Mouse (Mus musculus) lung, postnatal 0 days (tissue): ENCODE data around the gene Hadh. TPM values are rescaled to one million over a fixed set of nuclear protein-coding genes. Genes with fewer than 3 reads are reported as not detected.

Experiments
- ATAC-seq: fragments of 200-750 bp; cut with Nextera tagmentation; 2 replicates; pipeline ENCODE4 v1.8.0; 2017; ENCODE audit warnings: moderate library complexity
- DNase-seq: peaks from one replicate; pipeline ENCODE4 v3.0.0-alpha.2; 2016; ENCODE audit warnings: low spot score
- H3K27ac ChIP-seq: fragments of 300-500 bp; sonication (generic); 2 replicates; pipeline ENCODE4 v1.5.1; 2014; ENCODE audit warnings: antibody characterized with exemption, mild to moderate bottlenecking, low read length, mixed read lengths
- H3K27me3 ChIP-seq: fragments of 300-500 bp; sonication (generic); replicated peaks from 2 replicates; pipeline ENCODE4 v1.6.1; 2014; ENCODE audit warnings: low read length, mixed read lengths; ENCODE audit not compliant: insufficient read depth
- H3K36me3 ChIP-seq: fragments of 300-500 bp; sonication (generic); 2 replicates; pipeline ENCODE4 v1.6.1; 2014; ENCODE audit warnings: low read length, mixed read lengths; ENCODE audit not compliant: insufficient read depth
- H3K4me1 ChIP-seq: fragments of 300-500 bp; sonication (generic); 2 replicates; pipeline ENCODE4 v1.6.1; 2014; ENCODE audit warnings: antibody characterized with exemption, low read depth, low read length, mixed read lengths; ENCODE audit not compliant: insufficient read depth
- H3K4me2 ChIP-seq: fragments of 300-500 bp; sonication (generic); replicated peaks from 2 replicates; pipeline ENCODE4 v1.6.1; 2014; ENCODE audit warnings: low read depth, mild to moderate bottlenecking, low read length, moderate library complexity, mixed read lengths
- H3K4me3 ChIP-seq: fragments of 300-500 bp; sonication (generic); 2 replicates; pipeline ENCODE4 v1.5.1; 2014; ENCODE audit warnings: low read depth, low read length
- H3K9ac ChIP-seq: fragments of 300-500 bp; sonication (generic); replicated peaks from 2 replicates; pipeline ENCODE4 v1.6.1; 2014; ENCODE audit warnings: low read depth, mild to moderate bottlenecking
- H3K9me3 ChIP-seq: fragments of 300-500 bp; sonication (generic); 2 replicates; pipeline ENCODE4 v1.6.1; 2016; ENCODE audit warnings: low read length, mixed read lengths
- CTCF ChIP-seq: IDR thresholded peaks from 2 replicates; pipeline ENCODE4 v1.5.1; 2016; ENCODE audit warnings: antibody characterized with exemption, mild to moderate bottlenecking
- EP300 ChIP-seq: IDR thresholded peaks from 2 replicates; pipeline ENCODE4 v1.6.1; 2016; ENCODE audit warnings: antibody characterized with exemption, mild to moderate bottlenecking, control low read depth
- WGBS: fragments of 180-500 bp; shearing (Covaris S2); extraction: QIAGEN DNeasy Blood & Tissue Kit; methylation state at CpG from one replicate; pipeline ENCODE4 v1.1.7; 2014; 5-methylcytosine and 5-hydroxymethylcytosine counted together
- polyA plus RNA-seq: library from polyadenylated mRNA; unstranded; fragments of >200 nt; fragmentation: Nextera tagmentation; extraction: Ambion mirVana; gene quantifications from 2 replicates; pipeline ENCODE4 v1.2.1, GENCODE M21; 2015

Gene Hadh
- polyA plus RNA-seq, 1 experiment from 2014 or later: 119 TPM

- Histone ChIP-seq H3K36me3 (no peaks in the 10 kb centered on the region), H3K27ac (no peak overlapping the region), H3K9me3 (no peaks in the 10 kb centered on the region), H3K4me2 (no peak overlapping the region), H3K4me3 (no peak overlapping the region), H3K4me1 (no peaks in the 10 kb centered on the region), H3K9ac (no peak overlapping the region), H3K27me3 (no peaks in the 10 kb centered on the region)
- no peak for DNase-seq
- ATAC-seq: no peak
- 80% methylated on average over 3 of the region's 3 CpGs for WGBS
- TF ChIP-seq EP300 (no peak), CTCF (no peak)
These were observed 72.9 kb downstream of the Hadh start for GRCm38 (mm10) chr3:131198991-131199390.

GRCm38 (mm10) chr3:131196507-131197019, 75.3 kb downstream of the Hadh start:
- Histone ChIP-seq H3K4me1 (no peaks in the 10 kb centered on the region), H3K9ac (no peak overlapping the region), H3K4me2 (no peak overlapping the region), H3K4me3 (no peak overlapping the region), H3K36me3 (no peaks in the 10 kb centered on the region), H3K27me3 (no peaks in the 10 kb centered on the region), H3K9me3 (no peaks in the 10 kb centered on the region), H3K27ac (no peak overlapping the region)
- WGBS: 75% methylated on average over 8 of the region's 8 CpGs
- DNase-seq (no peak), ATAC-seq (no peak)
- TF ChIP-seq CTCF (no peak), EP300 (no peak)

- no peaks in the 10 kb centered on the region for H3K9me3 ChIP-seq
- H3K9ac ChIP-seq: no peak overlapping the region
- no peak overlapping the region for H3K27ac ChIP-seq
- no peak overlapping the region for H3K4me3 ChIP-seq
- 76% methylated on average over 10 of the region's 10 CpGs for WGBS
- DNase-seq (no peak), ATAC-seq (no peak)
- H3K36me3 ChIP-seq: no peaks in the 10 kb centered on the region
- H3K4me1 ChIP-seq: no peaks in the 10 kb centered on the region
- TF ChIP-seq CTCF (no peak), EP300 (no peak)
- no peak overlapping the region for H3K4me2 ChIP-seq
- no peaks in the 10 kb centered on the region for H3K27me3 ChIP-seq
These were observed 75.9 kb downstream of the Hadh start for GRCm38 (mm10) chr3:131196050-131196449.

GRCm38 (mm10) chr3:131191454-131191853, 80.4 kb downstream of the Hadh start:
- H3K36me3 ChIP-seq: no peaks in the 10 kb centered on the region
- H3K4me1 ChIP-seq: no peaks in the 10 kb centered on the region; the same call in 1 of the 2 replicates
- no peak for ATAC-seq
- H3K4me3 ChIP-seq: no peak overlapping the region
- WGBS: 79% methylated on average over 7 of the region's 7 CpGs
- H3K27me3 ChIP-seq: no peaks in the 10 kb centered on the region
- no peak for DNase-seq
- TF ChIP-seq EP300 (no peak), CTCF (no peak)
- no peak overlapping the region for H3K9ac ChIP-seq
- H3K9me3 ChIP-seq: no peaks in the 10 kb centered on the region
- no peak overlapping the region for H3K27ac ChIP-seq
- H3K4me2 ChIP-seq: no peak overlapping the region

GRCm38 (mm10) chr3:131190671-131191367, 81.1 kb downstream of the Hadh start:
- Histone ChIP-seq H3K4me1 (no peaks in the 10 kb centered on the region; the same call in 1 of the 2 replicates), H3K9ac (no peak overlapping the region), H3K36me3 (no peaks in the 10 kb centered on the region), H3K4me2 (no peak overlapping the region), H3K27me3 (no peaks in the 10 kb centered on the region), H3K9me3 (no peaks in the 10 kb centered on the region), H3K4me3 (no peak overlapping the region), H3K27ac (no peak overlapping the region)
- no peak for DNase-seq
- ATAC-seq: no peak
- WGBS: 73% methylated on average over 18 of the region's 19 CpGs
- TF ChIP-seq EP300 (no peak), CTCF (no peak)

- no peaks in the 10 kb centered on the region for H3K9me3 ChIP-seq
- H3K4me1 ChIP-seq: no peaks in the 10 kb centered on the region; the same call in 1 of the 2 replicates
- H3K27ac ChIP-seq: no peak overlapping the region
- no peaks in the 10 kb centered on the region for H3K27me3 ChIP-seq
- DNase-seq: no peak
- H3K4me2 ChIP-seq: no peak overlapping the region
- TF ChIP-seq CTCF: no peak
- no peak overlapping the region for H3K4me3 ChIP-seq
- 26% methylated on average over 11 of the region's 11 CpGs for WGBS
- no peak overlapping the region for H3K9ac ChIP-seq
- H3K36me3 ChIP-seq: no peaks in the 10 kb centered on the region
- no peak for ATAC-seq
These were observed 81.7 kb downstream of the Hadh start for GRCm38 (mm10) chr3:131190239-131190638.
